Mouse (Mus musculus): ENCODE data around the gene Mob1b.
A peak's percentile ranks its signal among the peaks of the same experiment; 100 is the strongest.

Gene Mob1b

DNA sequence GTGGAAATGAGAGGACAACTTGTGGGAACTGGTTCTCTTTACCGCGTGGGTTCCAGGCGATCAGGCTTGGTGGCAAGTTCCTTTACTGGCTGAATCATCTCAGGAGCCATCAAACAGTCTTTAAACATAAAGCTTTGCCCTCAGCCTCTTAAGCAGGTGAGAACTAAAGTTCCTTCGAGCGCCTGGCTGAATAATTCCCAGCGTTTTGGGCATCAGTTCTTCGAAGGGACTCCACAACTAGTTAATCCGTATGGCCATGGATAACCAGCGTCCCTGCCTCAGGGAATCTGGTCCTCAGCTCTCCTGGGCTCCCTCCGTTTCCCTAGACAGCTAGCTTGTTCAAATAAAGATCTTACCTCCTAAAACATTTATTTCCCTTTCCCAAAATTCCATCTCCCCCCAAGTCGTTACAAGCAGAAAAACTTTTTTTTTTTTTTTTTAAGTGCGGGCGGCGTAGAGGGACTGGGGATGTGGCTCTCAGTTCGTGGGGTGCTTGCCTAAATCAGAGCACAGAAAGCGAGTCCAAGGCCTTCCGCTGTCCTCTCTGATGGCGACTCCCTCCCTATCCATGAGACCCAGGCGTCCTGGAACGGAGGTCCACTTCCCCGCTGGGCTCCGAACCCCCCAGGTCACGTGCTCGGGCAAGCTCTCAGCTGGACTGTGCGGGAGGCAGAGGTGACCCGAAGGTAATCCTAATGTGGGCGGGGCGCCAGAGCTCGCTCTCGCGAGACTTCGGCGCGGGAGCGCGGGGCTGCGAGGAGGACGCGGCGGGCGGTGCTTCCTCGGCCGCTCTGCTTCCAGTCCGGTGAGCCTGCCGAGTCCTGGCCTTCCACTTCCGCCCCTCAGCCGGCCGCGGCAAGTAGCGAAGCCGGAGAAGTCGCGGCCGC is at the start of gene Mob1b:
TSS of gene Mob1b (plus strand) at position 740 of the 887 bp plus-strand sequence.
- peak; percentile 90 to 95 for DNase-seq (ENCODE audit: low spot score in 2 of 2)

DNA sequence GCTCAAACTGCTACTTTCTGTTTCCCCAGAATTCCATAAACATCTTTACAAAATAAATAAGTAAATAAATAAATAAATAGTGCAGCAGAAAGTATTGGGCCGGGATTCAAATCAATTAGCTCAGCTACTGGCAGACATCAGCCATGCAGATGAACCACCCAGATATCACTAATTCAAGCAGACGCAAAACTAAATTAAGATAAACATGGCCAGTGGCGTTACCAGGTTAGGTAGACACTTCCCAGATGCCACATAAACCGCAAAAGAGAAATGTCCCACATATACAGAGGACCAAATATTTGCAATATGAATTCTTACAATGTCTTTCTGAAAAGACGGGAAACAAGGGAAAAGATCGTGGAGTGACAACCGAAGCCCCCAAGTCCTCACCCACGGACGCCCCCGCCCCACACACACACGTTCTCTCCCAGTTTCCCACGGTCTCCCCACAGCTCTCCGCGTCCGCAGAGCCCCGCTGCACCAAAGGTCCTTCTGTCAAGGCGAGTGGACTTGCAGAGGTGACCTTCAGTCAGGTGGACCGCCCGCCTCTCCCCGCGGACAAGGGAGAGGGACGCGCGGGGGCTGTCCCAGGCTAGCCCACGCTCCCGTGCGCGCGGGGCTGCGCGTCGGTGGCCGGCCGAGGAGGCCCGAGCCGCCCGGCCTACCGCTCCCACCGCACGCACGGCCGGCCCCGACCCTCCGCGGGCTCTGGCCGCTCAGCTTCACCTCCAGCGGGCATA is 45.8 kb upstream of the Mob1b start:
- no peak for DNase-seq (ENCODE audit: low spot score in 2 of 2)

DNA sequence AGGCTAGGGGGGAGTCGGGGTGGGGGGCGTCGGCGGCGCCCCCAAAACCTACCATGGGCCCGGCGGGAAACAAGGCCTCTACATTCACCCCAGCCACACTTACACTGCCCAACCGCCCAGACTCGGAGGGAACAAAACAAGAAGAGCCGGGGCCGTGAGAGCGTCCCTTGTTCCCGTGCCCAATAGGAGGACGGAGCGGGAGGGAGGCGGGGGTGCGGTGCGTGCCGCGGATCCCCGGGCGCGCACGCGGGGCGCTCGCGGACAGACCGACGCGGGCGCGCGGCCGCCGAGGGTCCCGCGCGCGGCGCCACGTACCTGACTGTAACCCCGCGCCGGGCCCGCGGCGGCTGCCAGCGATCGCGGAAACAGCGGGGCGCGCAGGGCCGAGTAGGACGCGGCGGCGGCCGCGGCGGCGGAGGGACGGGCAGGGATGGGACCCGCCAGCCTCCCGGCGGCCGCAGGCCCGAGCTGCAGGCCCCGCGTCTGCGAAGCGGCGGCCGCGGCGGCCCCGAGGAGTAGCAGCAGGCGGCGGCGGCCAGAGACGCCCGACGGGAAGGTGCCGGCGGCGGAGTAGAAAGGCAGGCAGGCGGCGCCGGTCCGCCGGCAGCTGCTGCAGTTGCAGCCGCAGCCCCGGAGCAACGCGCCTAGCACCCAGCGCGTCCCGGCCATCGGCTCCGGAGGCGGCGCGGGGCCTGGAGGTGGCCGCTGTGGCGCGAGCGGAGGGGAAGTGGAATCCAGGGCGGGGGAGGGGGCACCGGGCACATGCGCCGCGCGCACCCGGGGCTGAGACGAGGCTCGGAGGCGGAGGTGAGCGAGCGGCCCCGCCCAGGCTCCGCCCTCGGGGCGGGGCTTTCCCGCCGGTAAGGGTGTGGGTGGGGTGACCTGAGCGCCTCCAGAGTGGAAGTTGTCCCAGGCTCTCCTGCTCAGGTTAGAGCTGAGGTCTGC is 44.9 kb upstream of the Mob1b start, which contains the start of gene Grsf1:
TSS of gene Grsf1 (minus strand) at position 729 of the 945 bp plus-strand sequence.
- peak; percentile 76 to 81 for DNase-seq (ENCODE audit: low spot score in 2 of 2)

DNA sequence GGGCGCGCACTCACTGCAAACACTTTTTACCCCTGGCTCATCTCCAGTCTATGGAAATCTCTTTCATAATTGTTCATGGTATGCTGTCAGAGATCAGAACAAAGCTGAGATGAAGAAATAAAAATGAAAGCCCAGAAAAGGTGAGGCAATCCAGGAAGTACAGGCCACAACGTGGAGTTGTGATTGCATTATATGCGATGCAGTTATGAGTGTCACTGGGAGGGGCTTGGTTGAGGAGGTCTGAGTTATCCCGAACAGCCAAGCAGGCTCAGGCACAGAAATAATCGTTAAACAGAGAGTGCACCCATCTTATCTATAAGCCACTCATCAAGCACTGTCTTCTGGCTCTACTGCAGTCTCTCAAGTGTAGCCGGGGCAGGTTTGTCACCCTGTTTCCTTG is 41.7 kb upstream of the Mob1b start:
- no peak for DNase-seq (ENCODE audit: low spot score in 2 of 2)

DNA sequence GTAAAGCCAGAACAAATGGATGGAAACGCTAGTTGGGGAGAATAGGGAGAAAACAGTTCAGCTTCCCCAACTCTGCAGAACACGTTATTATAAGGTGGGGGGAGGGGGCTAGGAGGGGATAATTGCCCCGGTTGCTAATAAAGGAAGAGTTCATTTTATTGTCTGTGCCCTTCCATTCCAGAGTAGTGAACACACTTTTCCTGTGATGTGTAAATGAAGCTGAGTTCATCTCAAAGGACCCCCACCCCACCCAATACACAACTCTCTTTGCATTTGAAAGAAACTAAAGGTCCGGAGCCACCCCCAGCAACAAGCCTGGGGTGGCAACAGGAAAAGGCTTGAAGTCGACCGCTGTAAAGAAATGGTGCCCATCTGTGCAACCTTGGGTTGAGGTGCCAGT is 41.3 kb upstream of the Mob1b start:
- DNase-seq (ENCODE audit: low spot score in 2 of 2): no peak

DNA sequence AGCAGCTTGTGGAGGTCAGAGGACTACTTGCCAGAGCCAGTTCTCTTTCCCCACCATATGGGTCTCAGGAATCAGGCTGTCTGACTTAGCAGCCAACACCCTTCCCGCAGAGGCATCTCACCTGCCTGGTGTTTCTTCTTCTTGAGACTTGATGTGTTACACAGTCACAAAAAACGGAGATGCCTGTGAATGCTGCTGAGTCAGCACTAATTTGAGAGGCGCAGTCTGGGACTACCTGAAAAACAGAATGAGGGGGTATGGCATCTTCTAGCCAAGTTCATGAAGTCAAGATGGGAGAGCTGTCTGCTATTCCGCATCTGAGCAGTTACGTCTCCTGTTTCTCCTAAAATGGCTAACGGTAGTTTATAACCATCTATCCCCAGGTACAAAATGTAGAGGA is 40.1 kb upstream of the Mob1b start:
- DNase-seq (ENCODE audit: low spot score in 2 of 2): no peak

DNA sequence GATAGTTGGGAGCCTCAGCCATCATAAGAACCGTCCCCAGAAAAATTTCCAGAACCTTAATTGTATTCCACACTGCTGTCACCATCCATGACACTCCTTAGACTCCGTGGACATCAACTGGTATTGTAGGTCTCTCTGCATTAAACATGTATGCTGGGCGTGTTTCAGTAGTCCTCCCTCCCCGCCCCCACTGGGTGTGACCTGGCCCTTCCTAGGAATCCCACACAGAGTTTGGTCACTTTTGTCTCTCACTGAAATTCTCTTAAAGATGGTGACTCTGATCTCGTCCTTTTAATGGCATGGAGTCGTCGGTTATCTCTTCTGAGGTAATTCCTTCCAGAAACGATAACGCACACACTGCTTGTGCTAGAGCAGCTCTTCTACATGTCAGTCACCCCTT is 36.9 kb upstream of the Mob1b start:
- DNase-seq (ENCODE audit: low spot score in 2 of 2): no peak

DNA sequence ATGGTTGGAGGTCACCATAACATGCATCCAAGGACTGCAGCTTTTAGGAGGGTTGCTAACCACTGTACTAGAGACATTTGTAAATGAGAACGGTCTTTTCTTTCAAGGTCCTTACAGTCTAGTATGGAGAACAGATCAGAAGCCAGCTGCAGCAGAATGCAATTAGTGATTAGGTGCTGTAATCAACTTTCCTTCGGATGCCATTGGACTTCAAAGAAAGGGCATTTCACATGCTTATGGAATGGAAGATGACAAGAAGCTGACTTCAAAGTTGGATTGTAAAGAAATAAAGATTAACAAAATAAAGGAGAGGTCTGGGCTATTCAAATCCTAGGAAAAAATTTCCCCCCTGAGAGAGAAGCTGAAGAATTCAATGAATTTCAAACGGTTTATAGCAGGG is 36.4 kb upstream of the Mob1b start:
- DNase-seq (ENCODE audit: low spot score in 2 of 2): no peak

DNA sequence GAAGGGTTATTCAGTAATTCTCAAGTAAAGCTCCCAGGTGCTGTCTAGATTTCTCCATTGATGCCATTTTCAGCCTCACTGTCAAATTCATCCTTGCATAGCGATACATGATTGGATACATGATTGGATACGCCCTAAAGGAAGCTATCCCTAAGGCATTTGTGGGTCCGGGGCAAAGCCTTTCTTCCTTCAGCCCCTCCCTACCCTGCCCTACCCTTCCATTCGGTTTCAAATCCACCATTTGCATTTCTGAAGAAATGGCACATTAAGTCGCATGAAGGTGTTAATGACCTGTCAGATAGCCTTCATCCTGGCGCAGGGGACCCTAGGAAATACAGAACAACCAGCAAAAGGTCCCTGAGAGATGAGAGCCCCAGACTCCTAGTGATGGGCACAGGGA is 35.3 kb upstream of the Mob1b start:
- DNase-seq (ENCODE audit: low spot score in 2 of 2): no peak

DNA sequence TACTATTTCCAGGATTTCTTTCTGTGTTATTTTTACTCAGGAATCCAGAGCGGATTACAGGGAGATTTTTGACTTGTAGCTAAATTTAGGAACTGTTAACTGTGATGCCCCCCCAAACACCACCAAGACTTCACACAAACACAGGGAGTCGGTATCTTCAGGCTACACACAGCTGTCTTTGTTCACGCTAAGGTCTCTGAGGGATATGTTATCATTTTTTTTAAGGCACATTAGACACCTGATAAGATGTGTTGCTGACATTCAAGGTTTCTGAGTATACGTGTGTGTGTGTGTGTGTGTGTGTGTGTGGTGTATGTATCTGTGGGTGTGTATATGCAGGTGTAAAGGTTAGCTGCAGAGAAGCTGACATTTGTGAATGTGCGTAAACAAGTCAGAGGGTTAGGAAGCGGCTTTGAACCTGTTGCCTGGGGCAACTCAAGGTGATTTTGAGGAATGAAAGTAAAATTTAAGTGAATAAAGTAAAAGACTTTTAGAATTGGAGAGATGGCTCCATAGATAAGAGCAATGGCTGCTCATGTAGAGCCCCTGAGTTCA is 34.8 kb upstream of the Mob1b start:
- no peak for DNase-seq (ENCODE audit: low spot score in 2 of 2)

DNA sequence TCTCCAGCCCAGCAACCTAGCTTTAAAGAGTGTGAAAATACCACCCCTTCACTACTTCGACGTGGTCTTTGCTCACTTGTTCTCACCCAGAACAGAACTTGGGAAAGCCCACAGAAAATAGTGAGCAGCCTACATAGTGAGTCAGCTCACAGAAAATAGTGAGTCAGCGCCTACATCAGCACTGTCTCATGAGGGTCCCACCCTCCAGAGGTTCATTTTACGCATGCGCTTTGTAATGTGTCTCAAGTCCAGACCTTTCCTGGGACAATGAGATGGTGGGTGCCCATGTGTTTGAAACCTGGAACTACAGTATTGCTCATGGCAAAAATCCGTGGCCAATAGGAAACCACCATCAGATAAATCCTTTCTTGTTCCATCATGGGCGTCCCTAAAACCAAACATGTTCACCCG is 32.7 kb upstream of the Mob1b start:
- DNase-seq (ENCODE audit: low spot score in 2 of 2): no peak

DNA sequence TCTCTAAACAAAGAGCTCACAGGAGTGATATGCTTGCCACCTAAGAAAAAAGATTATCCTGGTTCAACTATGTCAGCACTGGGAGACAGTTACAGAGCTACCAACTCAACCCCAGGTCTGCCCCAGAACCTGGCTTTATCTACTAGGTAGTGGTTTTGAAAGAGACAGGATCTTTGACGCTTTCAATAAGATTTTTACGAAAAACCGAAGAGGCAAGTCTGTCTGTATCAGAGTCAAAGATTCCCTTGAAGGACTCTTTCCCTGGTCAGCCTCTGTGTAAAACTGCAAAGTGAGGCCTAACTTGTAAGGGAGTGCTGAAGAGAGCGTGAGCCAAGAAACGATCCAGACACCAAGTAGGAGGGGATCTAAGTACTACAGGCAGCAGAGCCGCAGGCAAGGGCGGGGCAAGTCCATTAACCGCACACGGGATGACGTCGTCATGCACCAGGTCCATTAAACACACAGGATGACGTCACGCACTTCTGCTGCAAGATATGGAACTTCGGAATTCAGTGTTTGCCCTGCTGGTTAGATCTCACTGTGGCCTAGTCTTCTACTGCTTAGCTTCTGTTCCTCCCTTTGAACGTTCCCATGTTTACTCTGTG is 32.0 kb upstream of the Mob1b start:
- no peak for DNase-seq (ENCODE audit: low spot score in 2 of 2)

DNA sequence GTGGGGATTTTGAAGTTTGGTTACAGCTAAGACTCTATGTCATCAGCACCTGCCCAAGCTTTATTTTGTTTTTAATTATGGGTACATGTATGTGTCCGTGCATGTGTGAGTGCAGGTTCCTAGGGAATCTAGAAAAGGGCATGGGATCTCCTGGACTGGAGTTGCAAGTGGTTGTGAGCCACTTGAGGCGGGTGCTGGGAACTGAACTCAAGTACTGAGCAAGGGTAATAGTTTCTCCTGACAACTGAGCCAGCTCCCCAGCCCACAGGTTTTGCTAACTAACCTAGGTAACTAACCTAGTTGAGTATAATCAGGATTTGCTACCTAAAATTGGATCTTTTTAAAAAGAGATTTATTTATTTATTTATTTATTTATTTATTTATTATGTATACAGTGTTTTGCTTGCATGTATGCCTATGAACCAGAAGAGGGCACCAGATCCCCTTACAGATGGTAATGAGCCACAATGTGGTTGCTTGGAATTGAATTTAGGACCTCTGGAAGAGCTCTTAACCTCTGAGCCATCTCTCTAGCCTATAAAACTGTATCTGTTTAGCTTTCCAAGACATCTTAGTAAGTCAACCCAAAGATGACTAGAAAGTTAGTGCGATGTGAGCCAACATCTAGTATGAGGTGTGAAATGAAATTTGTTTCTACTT is 31.2 kb upstream of the Mob1b start:
- no peak for DNase-seq (ENCODE audit: low spot score in 2 of 2)

DNA sequence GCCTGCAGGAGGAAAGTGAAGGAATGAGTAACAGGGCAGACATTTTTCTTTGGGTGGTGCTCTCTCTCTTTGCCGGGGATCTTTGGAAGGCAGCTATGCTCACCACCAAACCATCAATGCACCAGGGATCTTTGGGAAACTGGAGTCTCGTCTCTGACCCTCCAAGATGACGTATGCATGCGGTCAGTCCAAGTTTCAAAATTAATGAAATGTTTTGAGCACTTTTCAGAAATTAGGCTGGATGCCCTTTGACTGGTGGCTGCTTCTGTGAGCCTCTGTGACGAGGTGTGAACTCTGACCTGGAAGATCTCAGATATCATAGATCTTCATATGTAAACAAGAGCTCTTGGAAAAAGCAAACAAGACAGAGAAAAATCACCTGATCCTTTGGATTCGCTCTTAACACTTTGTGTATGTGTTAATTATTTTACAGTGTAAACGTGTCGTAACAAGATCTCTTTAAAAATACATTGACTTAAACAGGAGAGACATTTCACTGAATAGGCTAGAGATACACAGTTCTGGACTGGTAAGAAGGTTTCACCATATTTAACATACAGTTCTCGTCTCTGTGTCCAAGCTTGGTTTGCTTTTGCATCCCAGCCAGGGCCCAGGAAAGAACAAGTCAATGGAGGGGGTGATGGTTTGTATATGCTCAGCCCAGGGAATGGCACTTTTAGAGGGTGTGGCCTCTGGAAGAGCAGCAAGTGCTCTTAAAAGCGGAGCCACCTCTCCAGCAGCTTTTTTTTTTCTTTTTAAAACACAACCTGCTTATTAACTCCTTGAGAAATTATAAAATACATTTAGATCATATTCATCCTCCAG is 29.8 kb upstream of the Mob1b start:
- DNase-seq (ENCODE audit: low spot score in 2 of 2): no peak

DNA sequence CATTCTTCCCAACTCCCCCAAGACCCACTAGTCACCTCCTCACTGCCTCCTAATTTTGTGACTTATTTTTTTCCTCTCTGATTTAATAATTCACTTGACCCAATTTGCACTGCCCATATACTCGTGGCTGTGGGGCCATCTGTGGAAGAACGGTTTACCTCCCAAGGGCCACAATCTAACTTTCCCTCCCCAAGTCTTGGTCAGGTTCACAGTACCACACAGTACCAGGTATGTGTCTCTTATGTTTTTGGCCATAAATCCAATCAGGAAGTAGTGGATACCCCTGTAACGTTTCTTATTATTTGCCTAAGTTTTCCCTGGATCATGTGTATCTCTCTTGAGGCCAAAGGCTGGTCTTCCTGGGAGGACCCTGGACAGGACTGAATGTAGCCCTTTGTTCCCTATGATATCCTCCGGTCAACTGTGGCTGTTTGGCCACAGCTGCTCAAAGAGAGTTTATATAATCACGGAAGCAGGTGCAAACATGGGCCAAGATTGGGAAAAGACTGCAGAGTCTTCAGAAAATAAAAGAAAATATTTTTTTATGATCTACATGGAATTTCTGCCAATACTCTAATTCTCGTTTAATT is 29.1 kb upstream of the Mob1b start:
- no peak for DNase-seq (ENCODE audit: low spot score in 2 of 2)

DNA sequence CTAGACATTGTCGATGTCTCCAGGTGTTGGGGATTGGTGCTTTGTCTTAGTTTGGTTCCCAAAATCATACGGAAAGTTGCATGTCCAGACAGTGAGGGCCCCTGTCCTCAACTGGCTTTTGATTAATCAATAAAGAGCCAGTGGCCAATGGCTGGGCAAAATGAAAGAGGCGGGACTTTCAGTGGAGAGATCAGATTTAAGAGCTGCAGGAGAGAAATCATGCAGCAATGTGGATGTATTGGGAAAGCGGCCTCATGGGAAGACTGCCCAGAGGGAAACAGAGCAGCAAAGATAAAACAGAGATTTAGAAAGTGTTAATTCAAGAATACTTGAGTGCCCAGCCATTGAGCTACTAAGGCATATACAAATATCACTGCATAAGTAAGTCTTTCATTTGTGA is 28.1 kb upstream of the Mob1b start:
- DNase-seq (ENCODE audit: low spot score in 2 of 2): no peak

DNA sequence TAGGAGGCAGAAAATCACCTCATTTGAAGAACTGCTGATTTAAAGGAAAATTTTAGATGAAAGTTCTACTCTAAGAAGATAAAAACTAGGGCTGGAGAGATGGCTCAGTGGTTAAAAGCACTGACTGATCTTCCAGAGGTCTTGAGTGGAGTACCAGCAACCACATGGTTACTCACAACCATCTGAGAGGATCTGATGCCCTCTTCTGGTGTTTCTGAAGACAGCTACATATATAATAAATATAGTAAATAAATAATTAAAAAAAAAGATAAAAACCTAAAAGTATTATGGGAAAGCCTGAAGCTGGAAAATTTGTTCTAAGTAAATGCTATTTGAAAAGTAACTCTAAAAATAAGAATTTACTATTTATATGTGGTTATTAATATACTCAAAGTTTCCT is 27.6 kb upstream of the Mob1b start:
- DNase-seq (ENCODE audit: low spot score in 2 of 2): no peak

DNA sequence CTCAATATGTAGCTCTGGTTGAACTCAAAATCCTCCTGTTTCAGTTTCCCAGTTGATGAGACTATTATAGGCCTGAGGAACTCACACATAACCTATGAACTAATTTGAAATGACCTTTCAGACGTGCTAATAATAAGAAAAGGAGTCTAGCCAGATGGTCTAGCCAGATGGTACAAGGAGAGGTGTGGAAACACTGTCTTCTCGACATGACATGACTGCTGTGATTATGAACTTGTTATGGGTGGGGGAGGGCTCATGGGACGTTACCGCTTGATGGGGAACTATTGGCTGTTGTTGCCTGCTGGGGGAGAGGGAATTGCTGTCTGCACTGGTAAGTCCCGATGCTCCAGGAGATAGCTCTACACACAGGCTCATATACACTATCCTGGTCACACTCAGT is 23.4 kb upstream of the Mob1b start:
- DNase-seq (ENCODE audit: low spot score in 2 of 2): no peak

DNA sequence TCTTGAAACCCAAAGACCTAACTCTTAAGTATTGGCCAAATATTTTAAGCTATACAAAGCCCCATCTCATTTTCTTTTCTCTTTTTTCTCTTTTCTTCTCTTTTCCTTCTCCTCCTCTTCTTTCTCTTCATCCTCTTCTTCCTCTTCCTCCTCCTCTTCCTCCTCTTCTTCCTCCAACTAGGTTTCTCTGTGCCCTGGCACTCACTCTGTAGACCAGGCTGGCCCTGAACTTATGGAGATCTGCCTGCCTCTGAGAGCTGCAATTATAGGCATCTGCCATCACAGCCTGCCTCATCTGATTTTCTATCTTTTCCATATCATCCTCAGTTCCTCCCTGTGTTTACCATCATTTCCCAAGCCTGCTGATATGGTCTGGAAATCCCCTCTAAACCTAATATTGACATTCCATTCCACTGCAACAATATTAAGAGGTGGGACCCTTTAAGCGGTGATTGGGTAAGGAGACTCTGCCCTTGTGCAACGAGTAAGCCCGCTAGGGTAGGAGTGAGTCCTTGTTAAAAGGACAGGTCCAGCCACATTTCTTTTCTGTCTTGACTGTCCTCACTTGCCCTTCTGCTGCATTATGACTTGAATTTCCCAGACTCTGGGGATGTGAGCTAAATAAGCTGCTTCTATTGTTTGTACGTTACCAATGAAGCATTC is 21.3 kb upstream of the Mob1b start:
- DNase-seq (ENCODE audit: low spot score in 2 of 2): no peak
